Mouse (Mus musculus): Measurements from ENCODE around the gene Zfp13.
A peak's percentile ranks its signal among the peaks of the same experiment; 100 is the strongest.
"Not testable (repeated sequence)": the region's sequence is repeated elsewhere in the genome, so short reads cannot be mapped to it uniquely, and the experiment has no call there.

Gene Zfp13

GRCm38 (mm10) chr17:23550856-23551255, 48.4 kb downstream of the Zfp13 start:
- DNase-seq (ENCODE audit: low read depth, low spot score) = no peak

- peak; percentile 95 for DNase-seq (ENCODE audit: low read depth, low spot score)
These were observed 49.0 kb downstream of the Zfp13 start for GRCm38 (mm10) chr17:23550188-23550791.

DNA sequence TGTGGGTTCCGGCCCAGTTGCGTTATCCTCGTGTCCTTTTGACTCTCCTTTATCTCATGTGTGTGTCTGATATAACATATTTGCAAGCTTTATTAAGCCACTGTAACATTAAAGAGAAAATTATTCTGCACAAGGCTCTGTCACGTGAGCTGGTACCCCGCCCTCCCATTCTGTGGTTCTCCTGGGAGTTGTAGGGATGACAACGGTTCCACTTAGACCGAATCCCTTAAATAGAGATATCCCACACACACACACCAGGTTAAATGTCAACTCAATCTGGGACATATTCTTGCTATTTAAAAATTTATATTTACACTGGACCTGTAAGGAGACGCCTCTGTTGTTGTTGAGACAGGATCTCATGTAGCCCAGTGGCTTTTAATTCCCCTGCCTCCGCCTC, 49.8 kb downstream of the Zfp13 start:
- no peak for DNase-seq (ENCODE audit: low read depth, low spot score)

- DNase-seq (ENCODE audit: low read depth, low spot score) = peak; percentile 80
These were observed 50.7 kb downstream of the Zfp13 start for GRCm38 (mm10) chr17:23548615-23549014.

DNA sequence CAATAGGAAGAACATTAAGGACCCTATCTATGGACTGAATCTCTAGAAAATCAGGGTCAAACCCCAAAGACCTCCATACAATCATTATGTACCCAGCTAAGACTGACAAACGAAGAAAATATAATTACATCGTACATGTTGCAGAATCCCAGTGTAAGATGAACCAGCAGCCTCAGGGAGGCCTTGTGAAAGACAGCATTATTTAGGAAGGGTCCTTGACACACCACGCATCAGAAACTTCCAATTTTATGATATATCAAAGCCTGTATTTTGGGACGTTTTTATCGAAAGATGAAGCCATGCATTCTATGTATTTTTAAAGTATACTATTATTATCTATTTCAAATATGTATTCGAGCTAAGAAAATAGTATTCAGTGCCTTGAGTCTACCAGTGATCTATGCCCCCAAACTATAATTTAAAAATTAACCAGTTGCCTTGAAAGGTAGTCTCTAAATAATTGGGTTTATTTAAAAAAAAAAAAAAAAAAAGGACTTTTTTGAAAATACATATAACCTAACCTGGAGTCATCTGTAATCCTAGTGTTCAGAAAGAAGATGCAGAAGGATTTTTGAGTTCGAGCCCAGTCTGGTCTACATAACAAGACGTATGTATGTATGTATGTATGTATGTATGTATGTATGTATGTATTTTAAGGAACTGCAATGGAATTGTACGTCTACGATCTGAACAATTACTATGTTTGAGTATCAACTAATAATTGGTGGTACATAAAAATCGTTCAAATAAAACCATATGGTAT, 51.4 kb downstream of the Zfp13 start:
- no peak for DNase-seq (ENCODE audit: low read depth, low spot score)

DNA sequence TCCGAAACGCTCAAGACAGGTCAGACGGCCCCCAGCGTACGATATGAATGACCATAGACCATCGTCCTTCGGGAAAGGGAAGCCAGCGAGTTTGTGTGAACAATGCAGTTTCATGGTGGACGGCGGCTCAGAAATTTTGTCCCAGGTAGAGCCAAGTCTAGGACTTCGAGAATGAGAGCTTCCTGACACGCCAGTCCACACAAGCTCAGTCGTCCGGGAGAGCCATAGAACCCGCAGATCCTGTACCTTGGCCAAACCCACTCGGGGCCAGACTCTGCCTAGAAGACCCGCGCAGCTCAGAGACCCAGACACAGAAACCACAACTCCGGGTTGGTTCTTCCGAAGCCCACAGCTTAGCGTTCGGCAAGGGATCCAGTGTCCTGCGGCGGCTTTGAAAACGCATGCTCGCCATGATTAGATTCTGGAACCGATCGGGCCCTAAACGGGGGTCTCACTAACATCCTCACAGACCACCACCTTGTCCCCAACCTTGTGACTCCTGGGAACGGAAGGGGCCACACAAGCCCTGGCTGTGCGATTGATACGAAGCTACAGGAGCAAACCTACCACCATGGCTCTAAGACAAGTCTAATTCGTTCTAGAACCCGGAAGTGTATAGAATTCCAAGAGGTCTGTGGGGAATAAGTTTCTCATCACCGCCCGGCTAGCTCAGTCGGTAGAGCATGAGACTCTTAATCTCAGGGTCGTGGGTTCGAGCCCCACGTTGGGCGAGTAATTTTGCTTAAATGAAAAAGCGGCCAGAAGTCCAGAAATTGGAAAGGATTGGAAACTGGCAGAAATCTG, 52.4 kb downstream of the Zfp13 start:
- DNase-seq (ENCODE audit: low read depth, low spot score) = peak; percentile 88

DNA sequence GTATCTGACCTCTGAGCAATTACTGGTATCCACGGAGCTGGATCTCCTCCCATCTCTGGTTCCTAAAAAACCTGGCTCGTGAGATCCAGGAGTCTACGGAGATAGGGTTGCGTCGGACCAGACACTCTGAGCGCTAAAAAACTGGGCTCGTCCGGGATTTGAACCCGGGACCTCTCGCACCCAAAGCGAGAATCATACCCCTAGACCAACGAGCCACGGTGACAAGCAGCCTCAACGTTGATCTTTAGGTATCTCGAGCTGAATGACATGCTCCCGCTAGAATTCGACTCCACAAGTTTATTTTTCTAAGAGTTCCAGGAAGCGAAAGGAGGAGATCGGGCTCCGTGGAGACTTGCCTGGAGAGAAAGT, 53.0 kb downstream of the Zfp13 start:
- DNase-seq (ENCODE audit: low read depth, low spot score) = peak; percentile 82

- DNase-seq (ENCODE audit: low read depth, low spot score) = no peak
These were observed 53.4 kb downstream of the Zfp13 start for GRCm38 (mm10) chr17:23545841-23546240.

DNA sequence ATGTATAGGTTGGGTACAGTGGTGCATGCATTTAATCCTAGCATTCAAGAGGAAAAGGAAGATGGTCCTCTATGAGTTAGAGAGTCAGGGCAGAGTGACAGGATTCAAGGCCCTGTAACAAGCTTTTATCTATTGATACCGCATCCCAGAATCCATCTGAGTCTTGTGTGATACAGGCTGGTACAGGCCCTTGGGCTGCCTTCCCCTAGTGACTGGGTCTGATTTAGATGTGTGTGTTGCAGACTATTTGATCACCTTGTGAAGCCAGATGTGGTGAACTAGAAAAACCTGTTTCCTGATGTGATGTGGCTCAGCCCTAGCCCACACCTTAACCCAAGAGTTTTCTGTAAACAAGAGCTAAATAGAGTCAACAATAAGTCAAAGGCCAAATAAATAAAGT, 54.5 kb downstream of the Zfp13 start:
- DNase-seq (ENCODE audit: low read depth, low spot score) = no peak

GRCm38 (mm10) chr17:23543983-23544382, 55.3 kb downstream of the Zfp13 start:
- no peak for DNase-seq (ENCODE audit: low read depth, low spot score)

DNA sequence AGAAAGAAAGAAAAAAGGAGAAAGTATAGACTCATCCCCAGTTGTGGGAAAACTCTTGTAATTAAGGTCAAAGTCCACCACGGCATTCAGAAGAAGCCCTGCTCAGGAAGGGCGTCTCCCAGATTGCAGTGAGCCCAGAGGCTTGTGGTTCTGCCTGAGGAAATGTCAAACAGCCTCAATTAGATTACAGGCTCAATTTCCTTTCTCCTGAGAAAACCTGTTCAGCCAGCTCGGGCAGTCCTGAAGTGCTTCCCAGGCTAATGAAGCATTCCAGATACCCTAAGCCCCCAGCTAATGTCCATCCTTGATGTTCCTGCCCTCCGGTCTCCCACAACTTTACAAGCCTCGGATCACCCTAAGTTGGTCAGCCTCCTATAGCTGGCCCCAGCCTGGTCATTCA, 56.0 kb downstream of the Zfp13 start:
- no peak for DNase-seq (ENCODE audit: low read depth, low spot score)

- DNase-seq (ENCODE audit: low read depth, low spot score) = no peak
These were observed 56.5 kb downstream of the Zfp13 start for GRCm38 (mm10) chr17:23542835-23543234.

DNA sequence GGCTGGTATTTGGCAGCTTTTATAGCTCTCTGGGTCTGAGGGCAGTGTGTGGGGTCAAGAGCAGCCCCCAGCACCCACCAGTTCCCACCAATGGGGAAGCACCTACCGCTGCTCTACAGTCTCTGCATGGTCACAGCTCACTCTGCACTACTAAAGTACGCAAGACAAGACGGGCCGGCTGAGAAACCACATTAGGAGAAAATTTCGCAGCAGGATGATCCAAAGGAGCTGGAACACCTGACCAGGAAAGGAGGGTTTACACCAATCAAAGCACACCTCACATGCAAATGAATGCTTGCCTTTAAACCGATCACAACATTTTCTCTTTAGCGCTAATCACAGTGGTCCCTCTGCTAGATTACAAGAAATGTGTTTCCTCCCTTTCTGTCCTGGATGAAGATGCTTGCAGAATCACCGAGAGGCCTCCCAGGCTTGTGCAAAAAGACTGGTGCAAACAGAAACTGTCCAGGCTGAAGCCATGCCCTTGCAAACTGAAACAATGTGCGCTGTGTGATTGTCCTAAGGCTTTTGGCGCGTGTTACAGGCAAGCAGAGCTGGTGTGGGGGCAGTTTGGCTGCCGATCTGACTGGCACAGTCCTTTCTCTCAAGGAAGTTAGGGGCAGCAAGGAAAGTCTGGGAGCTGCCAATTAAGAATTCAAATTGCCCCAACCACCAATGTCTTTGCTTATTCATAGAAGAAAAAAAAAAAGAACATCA, 57.1 kb downstream of the Zfp13 start:
- DNase-seq (ENCODE audit: low read depth, low spot score) = no peak

GRCm38 (mm10) chr17:23540605-23541475, 58.4 kb downstream of the Zfp13 start:
- no peak for DNase-seq (ENCODE audit: low read depth, low spot score)

- no peak for DNase-seq (ENCODE audit: low read depth, low spot score)
These were observed 59.2 kb downstream of the Zfp13 start for GRCm38 (mm10) chr17:23540106-23540505.

GRCm38 (mm10) chr17:23539608-23540007, 59.7 kb downstream of the Zfp13 start:
- no peak for DNase-seq (ENCODE audit: low read depth, low spot score)

DNA sequence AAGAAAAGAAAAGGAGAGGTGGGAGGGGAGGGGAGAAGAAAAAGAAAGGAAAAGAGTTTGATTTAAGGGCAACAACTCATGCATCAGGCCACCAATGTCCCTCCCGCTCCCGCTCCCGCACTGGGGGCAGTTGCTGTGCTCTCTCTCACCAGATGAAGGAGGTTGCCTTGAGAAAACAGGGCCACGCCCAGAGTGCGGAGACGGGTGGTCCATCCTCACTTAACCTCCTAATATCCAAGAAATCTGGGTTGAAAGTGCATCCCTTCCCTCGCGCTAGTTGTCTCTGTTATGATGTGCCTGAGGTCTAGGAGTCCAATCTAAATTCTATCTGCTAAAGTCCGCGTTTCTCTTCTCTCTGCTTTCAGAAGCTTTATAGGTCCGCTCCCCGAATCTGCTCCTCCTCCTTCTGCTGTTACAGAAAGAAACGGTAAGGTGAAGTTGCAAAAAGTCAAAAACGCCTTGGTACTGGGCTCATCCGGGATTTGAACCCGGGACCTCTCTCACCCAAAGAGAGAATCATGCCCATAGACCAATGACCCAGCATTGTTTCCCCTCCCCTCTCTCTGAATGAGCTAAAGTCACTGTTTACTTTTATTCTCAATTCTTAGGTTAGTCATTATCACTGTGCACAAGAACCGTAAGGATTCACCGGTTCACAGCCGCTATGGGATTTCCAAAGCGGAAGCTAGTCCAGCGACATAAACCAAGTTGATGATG, 60.8 kb downstream of the Zfp13 start:
- DNase-seq (ENCODE audit: low read depth, low spot score) = no peak

GRCm38 (mm10) chr17:23537554-23538255, 61.6 kb downstream of the Zfp13 start:
- no peak for DNase-seq (ENCODE audit: low read depth, low spot score)

DNA sequence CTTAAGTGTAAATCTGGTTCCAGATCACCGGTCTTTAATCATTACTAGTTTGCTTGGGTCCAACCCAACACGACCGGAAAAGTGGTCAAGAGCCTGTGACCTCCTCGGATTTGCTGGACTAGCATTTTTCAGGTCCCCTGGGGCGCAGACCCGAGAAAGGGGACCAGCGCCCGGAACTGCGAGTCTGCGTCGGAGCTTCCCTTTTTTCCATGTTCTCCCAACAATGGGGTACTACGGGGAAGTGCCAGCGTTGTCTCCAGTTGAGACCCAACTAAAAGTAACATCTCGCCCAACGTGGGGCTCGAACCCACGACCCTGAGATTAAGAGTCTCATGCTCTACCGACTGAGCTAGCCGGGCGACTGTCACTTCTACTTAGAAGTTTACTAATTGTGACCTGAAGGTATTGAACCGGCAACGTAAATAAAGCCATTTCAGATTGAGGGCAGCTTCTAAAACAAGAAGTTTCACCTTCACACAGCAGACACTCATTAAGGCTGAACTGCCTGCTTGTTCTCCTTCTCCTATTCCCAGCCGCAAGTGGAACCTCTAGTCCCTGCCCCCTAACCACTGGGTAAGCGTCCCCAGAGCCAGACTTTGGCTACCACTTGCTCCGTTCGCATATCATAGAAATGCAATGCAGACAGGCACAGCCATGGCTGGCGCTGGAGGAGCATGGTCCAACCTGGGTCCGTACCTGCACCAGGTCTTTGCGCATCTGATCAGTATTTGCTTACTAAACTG, 64.1 kb downstream of the Zfp13 start:
- not testable (repeated sequence) for DNase-seq (ENCODE audit: low read depth, low spot score)

All from skeletal muscle tissue, adult 2 months (tissue).